Mouse (Mus musculus): ENCODE data around the gene Scgb1b18.
"Not testable (repeated sequence)": the region's sequence is repeated elsewhere in the genome, so short reads cannot be mapped to it uniquely, and the experiment has no call there.

Scgb1b18 gene

DNA sequence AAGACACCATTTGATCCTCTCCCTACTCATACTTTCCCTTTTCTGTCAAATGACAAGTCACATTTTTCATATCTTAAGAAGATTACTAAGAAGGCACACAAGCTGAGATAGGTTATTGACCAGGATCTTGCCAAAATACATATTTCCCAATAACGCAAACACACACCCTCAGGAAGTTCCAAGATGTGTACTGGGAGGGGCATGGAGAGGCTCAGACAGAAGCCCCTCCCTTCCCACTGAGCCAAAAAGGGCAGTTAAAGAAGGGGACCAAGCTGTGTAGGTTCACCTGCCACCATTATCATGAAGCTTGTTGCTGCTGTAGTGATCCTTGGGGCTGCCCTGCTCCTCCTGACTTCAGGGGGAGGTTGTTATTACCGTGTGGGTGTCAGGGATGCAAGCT is at the start of gene Scgb1b18:
Gene Scgb1b18 (plus strand): TSS at position 301 of the 400 bp plus-strand sequence.
- DNase-seq (ENCODE audit: low spot score) = not testable (repeated sequence)

DNA sequence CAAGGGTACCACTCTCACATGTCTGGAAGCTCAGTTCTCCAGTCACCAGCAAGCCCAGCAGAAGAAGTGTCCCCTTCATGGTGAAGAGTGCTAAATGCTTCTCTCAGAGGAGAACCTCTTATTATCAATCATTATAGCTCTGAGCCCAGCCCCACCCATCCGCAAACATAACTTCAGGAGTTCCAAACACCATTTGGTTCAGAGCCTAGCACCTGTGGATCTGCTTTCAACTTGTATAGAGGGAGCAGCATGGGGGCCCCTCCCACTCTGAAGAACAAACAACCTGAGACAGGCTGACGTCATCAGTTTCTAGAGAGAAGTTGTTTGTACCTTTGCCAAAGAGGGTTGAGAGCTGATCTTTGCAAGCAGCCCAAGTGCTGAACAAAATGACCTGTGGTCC is 11.6 kb upstream of the Scgb1b18 start, which contains the start of gene Scgb2b18:
Gene Scgb2b18 (minus strand): TSS at position 101 of the 400 bp plus-strand sequence.
- not testable (repeated sequence) for DNase-seq (ENCODE audit: low spot score)
